Mouse (Mus musculus) v-Abl transformed pro-B cells (cell line): ENCODE measurements around the gene Kif1a.

Experiments
- in situ Hi-C, 2 experiments: fragments of 400-800 bp; cut with MboI; formaldehyde crosslinking; loops; one replicate each; pipeline ENCODE4 v1.15.1; 2025; ENCODE audit not compliant: unreplicated experiment in 2 of 2

Gene Kif1a

GRCm38 (mm10) chr1:93029387-93029786 is 72.4 kb downstream of the Kif1a start:
- in situ Hi-C loops: no loop called here

GRCm38 (mm10) chr1:93026600-93026999 is 75.2 kb downstream of the Kif1a start:
- in situ Hi-C loops: no loop called here

- in situ Hi-C loops: loop anchor here in 1 of 2 experiments (25.0 kb wide), 1 partner anchor 492 kb away; the partner anchor contains the start of gene Farp2
These were observed 81.1 kb downstream of the Kif1a start for GRCm38 (mm10) chr1:93020602-93021001.

- in situ Hi-C loops: loop anchor here in 1 of 2 experiments (10.0 to 25.0 kb wide), 2 partner anchors 64 to 494 kb away; partner anchors contain the start of genes Farp2 and Gpr35
These were observed 83.0 kb downstream of the Kif1a start for GRCm38 (mm10) chr1:93018716-93019115.

- in situ Hi-C loops: loop anchor here in 1 of 2 experiments (10.0 to 25.0 kb wide), 2 partner anchors 60 to 497 kb away; partner anchors contain the start of genes Farp2 and Gpr35
These were observed 86.6 kb downstream of the Kif1a start for GRCm38 (mm10) chr1:93015136-93015535.

DNA sequence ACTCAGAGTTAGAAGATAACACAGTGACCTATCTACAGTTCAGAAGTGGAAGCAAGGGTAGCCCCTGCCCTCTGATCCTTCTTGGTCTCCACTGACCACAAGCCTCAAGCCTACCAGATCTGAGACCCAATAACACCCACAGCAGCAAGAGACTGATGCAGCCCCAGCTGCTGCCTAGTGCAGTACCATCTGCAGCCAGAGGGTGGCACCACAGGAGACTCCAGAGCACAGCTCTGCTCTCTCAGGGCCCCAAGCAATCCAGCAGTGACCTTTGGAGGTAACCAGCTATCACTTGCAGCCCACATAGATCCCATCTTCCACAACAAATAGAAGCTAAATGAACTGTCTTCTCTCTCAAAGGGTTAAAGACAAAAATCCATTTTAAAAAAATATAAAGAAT is 87.3 kb downstream of the Kif1a start:
- in situ Hi-C loops: loop anchor here in 1 of 2 experiments (10.0 to 25.0 kb wide), 2 partner anchors 60 to 498 kb away; partner anchors contain the start of genes Farp2 and Gpr35

DNA sequence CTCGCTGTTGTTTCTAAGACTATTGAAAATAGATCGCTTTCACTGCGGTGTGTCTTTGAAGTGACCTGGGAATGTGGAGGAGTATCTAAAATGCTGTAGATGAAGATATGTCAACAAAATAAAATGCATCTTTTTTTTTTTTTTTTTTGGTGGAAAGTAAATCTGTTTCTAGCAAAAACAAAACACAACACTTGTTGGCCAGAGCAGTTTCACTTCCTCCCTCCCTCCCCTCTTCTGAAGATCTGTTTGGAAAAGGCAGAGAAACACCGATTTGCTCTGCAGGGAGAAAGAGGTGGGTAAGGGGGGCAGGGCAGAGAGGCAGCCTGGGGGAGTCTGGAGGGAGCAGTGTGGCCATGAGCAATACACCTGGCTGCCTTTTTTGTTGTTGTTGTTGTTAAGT is 88.4 kb downstream of the Kif1a start:
- in situ Hi-C loops: loop anchor here in 1 of 2 experiments (10.0 to 25.0 kb wide), 2 partner anchors 59 to 499 kb away; partner anchors contain the start of genes Farp2 and Gpr35

DNA sequence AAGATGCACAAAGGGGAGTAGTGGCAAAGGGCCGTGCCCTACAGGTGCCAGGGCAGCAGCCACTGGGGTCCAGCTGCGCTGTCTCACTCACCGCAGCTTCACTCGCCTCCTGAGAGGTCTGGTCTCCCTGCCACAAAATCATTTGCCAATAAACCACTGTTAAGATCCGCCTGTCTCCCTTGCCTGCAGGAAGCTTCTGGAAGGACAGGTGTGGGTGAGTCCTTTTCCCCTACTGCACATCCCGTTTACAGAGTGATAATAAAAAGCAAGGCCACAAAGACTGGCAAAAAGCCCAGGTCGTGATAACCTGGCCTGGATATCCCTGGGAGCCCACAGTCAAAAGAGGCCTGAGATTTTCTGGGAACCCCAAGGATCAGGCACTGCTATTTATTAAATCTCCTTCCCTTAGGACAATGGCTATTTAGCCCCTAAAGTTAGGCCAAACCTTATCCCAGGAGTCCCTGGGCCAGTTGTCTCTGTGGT is 89.6 kb downstream of the Kif1a start:
- in situ Hi-C loops: loop anchor here in 1 of 2 experiments (10.0 to 25.0 kb wide), 2 partner anchors 57 to 500 kb away; partner anchors contain the start of genes Farp2 and Gpr35

DNA sequence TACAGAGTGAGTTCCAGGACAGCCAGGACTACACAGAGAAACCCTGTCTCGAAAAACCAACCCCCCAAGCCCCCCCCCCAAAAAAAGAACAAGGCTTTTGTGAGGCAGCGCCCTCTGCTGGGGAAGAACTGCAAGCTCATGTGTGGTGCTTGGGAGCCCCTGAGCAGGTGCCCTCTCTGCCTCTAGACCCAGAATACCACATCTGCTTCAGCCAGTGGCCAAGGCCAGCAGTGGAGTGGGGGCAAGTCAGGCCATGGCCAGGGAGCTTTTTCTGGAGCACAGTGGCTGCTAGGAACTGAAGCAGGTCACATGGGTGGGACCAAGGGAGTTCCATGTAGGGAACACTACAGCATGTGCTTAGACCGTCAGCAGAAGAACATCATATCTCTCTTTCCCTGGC is 91.0 kb downstream of the Kif1a start:
- in situ Hi-C loops: loop anchor here in 1 of 2 experiments (10.0 to 25.0 kb wide), 2 partner anchors 56 to 502 kb away; partner anchors contain the start of genes Farp2 and Gpr35

GRCm38 (mm10) chr1:93009196-93009595 is 92.6 kb downstream of the Kif1a start:
- in situ Hi-C loops: loop anchor here in 1 of 2 experiments (25.0 kb wide), 1 partner anchor 503 kb away; the partner anchor contains the start of gene Farp2

DNA sequence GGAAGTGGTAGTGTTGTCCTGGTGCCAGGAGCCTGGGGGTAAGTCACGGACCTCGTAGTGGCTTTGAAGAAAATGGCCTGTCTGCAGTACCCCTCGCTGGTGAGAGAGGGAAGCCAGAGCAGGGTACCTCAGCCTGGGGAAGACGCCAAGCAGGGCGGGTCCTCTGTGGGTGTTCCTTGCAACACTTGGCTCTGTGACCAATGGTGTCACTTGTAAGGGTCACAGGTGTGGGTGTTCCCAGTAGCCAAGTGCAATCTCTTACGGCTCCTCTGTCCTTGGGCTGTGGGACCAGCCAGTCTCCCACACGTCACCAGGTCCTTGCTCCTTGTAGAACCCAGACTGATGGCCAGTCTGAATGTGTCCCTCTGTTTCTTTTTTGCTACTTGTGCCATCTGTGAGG is 95.7 kb downstream of the Kif1a start, which contains the start of gene Aqp12:
Aqp12 (plus strand) TSS at position 274 of the 400 bp plus-strand sequence.
- in situ Hi-C loops: loop anchor here in 1 of 2 experiments (25.0 kb wide), 1 partner anchor 506 kb away; the partner anchor contains the start of gene Farp2

GRCm38 (mm10) chr1:92992880-92993279 is 108.9 kb downstream of the Kif1a start:
- in situ Hi-C loops: no loop called here

DNA sequence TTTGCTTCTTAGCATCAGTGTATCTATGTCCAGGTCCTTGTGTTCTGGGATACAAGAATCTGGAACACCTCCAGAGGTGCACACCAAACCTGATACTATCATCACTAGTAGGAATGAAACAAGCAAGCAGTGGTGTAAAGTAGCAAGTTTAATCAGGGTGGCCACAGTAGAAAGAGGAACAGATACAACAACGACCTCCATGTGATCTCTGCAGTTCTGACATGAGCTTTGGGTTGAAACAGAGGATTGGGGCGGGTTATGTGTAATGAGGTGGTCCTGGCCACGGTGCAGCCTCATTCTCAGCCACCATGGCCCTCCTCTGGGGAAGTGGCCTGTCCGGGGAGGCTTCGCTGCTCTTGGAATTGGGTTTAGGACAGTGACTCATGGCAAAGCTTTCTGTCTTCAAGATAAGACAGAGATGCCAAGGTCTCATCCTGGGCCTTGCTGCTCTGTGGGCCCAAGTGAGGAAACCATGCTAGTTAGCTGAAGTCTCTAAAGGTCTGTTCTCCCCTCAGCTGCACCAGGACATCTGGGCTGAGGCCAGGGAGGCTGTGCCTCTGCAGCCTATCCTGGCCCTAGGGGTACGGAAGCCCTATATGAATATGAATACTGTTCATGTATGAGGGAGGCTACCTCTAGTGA is 109.4 kb downstream of the Kif1a start:
- in situ Hi-C loops: no loop called here

GRCm38 (mm10) chr1:92989891-92990290 is 111.9 kb downstream of the Kif1a start:
- in situ Hi-C loops: no loop called here

GRCm38 (mm10) chr1:92988894-92989293 is 112.9 kb downstream of the Kif1a start:
- in situ Hi-C loops: no loop called here

GRCm38 (mm10) chr1:92984999-92985398 is 116.8 kb downstream of the Kif1a start:
- in situ Hi-C loops: no loop called here

DNA sequence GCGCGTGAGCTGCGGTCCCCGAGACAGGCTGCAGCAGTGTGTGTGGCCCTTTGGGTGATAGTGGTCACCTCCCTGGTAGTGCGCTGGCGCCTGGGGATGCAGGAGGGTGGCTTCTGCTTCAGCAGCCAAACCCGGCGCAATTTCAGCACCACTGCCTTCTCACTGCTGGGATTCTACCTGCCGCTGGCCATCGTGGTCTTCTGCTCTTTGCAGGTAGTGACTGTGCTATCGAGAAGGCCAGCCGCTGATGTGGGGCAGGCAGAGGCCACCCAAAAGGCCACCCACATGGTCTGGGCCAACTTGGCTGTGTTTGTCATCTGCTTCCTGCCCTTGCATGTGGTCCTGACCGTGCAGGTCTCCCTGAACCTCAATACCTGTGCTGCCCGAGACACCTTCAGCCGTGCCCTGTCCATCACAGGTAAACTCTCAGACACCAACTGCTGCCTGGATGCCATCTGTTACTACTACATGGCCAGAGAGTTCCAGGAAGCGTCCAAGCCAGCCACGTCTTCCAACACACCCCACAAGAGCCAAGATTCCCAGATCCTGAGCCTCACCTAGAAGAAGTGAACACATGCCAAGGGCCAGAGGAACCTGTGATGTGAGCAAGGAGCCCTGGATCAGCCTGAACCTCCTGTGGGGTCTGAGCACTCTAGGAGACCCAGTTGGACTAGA is 118.7 kb downstream of the Kif1a start:
- in situ Hi-C loops: no loop called here

GRCm38 (mm10) chr1:92981056-92981845 is 120.5 kb downstream of the Kif1a start:
- in situ Hi-C loops: no loop called here

- in situ Hi-C loops: no loop called here
These were observed 122.6 kb downstream of the Kif1a start for GRCm38 (mm10) chr1:92979073-92979602.

GRCm38 (mm10) chr1:92978645-92979044 is 123.1 kb downstream of the Kif1a start:
- in situ Hi-C loops: no loop called here
